Mouse (Mus musculus): ENCODE measurements around the gene Tmem14a.
A peak's percentile ranks its signal among the peaks of the same experiment; 100 is the strongest.
"Not testable (repeated sequence)": the region's sequence is repeated elsewhere in the genome, so short reads cannot be mapped to it uniquely, and the experiment has no call there.

Gene Tmem14a

DNA sequence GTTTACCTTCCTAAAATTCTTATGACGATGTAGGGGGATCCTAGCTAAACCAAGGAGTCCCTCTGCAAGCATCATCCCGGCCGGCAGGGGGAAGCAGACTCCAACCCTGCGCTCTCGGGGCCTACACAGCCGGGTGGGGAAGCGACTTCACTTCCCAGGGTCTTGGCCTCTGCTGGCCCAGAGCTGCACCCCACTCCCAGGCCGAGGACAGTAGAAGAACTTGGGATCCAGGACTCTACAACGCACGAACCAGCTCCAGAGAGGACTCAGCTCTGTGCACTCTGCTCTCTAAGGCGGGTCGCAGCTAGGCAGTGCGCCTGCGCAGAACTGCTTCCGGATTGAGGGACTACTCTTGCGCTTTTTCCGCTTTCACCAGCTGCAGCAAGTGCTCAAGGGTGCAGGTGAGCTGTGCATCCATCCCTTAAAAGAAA, at the start of gene Tmem14a:
TSS of gene Tmem14a (plus strand) at position 87 of the 431 bp plus-strand sequence.
- peak; percentile 31 for DNase-seq (ENCODE audit: low read depth, low spot score)

DNA sequence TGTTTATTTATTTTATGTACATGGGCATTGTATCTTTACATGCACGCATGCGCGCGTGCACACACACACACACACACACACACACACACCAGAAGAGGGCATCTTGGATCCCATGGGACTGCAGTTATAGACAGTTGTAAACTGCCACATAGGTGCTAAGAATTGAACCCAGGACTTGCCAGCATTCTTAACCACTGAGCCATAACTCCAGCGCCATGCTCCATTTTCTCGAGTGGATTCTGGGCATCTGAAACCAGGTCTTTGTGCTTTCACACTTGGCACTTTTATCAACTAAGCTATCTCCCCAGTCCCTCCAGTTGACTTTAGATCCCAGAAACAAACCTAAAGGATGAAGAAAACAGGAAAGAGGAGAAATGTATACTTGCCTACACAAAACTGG, 33.2 kb upstream of the Tmem14a start:
- no peak for DNase-seq (ENCODE audit: low read depth, low spot score)

DNA sequence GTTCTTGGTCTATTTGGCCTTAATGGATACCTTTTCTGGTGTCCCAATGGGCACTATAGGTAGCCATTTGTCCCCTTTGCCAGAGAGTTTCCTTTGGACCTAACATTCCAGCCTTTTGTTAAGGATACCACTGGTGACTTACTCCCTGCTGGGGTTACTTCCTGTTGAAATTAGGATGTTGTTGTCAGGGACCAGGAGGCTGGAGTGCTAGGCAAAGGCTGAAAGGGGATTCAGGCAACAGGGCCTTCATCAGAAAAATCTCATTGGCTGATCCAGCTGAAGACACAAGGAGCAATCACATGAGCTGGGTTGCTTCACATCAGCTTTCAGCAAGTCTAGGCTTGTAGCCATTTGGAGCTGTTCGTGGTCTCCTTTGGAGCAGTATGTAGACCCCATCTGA, 12.1 kb upstream of the Tmem14a start:
- no peak for DNase-seq (ENCODE audit: low read depth, low spot score)

- not testable (repeated sequence) for DNase-seq (ENCODE audit: low read depth, low spot score)
Observed at GRCm38 (mm10) chr1:21213537-21213936, 4.8 kb upstream of the Tmem14a start.

GRCm38 (mm10) chr1:21213991-21214692, 4.2 kb upstream of the Tmem14a start:
- not testable (repeated sequence) for DNase-seq (ENCODE audit: low read depth, low spot score)

DNA sequence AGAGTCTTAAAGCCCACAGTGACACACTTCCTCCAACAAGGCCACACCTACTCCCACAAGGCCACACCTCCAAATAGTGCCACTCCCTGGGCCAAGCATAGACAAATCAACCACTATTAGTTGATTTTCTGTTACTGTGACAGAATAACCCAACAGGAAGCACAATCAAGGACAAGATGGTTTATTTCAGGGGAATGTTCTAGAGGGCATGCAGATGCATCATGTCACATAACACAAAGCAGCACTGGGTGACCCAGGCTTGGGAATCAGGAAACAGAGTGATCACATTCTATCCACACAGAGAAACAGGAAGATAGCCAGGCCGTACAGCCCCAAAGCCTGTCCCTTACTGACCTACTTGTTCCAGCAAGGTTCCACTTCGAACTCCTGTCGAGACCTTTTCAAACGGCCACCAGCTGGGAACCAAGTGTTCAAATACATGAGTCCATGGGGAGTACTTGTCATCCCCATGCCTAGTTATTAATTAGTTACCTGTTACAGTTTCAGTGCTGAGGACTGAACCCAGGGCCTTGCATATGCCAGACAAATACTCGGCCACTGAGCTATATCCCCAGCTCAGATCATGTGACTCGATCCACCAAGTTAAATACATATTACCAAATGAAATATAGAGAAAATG, 9.5 kb downstream of the Tmem14a start:
- no peak for DNase-seq (ENCODE audit: low read depth, low spot score)

GRCm38 (mm10) chr1:21228740-21229722, 10.7 kb downstream of the Tmem14a start:
- DNase-seq (ENCODE audit: low read depth, low spot score) = not testable (repeated sequence)

- DNase-seq (ENCODE audit: low read depth, low spot score) = no peak
Observed at GRCm38 (mm10) chr1:21230376-21230775, 12.0 kb downstream of the Tmem14a start.

GRCm38 (mm10) chr1:21231744-21232464, 13.5 kb downstream of the Tmem14a start:
- no peak for DNase-seq (ENCODE audit: low read depth, low spot score)

DNA sequence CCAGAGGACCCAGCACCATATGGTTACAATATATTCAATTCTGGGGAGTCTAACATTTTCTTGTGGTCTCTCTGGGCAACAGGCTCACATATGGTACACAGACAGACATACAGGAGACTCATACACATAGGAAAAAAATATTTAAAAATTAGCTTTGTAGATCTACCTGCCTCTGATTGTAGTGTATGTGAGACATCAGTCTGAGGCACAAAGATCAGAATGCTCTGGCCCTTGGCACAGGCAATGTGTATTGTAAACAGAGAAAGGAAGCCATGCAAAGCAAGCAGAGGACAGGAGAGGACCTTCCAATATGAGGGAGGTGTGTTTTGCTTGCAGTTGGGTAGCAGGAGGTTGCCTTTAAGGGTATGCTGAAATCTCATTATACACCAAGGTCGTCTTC, 14.1 kb downstream of the Tmem14a start:
- no peak for DNase-seq (ENCODE audit: low read depth, low spot score)

GRCm38 (mm10) chr1:21235359-21235758, 17.0 kb downstream of the Tmem14a start:
- no peak for DNase-seq (ENCODE audit: low read depth, low spot score)

DNA sequence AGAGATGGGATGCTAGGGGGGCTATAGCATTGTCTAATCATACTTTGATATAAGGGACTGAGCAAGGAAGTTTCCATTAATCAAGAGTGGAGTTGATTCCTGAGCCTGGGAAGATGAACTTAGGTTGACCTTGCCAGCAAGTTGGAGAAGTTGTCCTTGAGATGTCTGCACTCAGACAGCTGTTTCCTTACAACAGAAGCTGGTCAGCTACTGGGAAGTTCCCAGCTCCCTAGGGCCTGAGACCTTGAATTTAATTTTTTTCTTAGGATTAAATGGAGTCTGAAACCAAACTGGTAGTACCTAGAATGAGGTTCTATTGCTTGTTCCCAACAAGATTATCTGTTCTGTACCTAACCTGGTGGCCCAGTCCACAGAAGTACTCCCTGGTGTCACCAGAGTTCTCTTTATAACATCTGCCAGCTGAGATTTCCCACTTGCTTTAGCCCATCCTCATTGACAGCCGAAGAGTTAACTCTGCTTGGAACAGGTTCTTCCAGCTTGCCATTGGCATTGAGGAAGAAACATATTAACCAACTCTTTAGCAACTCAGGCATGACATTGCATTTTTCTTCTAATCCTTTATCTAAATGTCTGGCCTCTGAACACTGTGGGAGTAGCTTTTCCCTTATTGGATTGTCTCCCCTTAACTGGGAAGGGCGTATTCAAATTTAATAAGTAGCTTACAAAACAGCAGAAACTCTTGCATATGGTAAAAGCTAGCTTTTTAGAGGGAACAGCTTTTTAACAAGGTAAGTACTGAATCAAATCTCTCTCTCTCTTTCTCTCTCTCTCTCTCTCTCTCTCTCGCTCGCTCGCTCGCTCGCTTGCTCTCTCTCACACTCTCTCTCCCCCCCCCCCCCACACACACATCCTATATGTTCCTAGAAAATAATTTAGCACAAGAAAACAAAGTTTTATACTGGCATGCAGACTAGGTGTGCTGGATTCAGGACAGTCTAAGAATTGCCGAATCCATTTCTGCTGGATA, 21.8 kb downstream of the Tmem14a start, which contains the start of gene Gsta3:
TSS of gene Gsta3 (plus strand) at position 679 of the 988 bp plus-strand sequence.
- no peak for DNase-seq (ENCODE audit: low read depth, low spot score)

DNA sequence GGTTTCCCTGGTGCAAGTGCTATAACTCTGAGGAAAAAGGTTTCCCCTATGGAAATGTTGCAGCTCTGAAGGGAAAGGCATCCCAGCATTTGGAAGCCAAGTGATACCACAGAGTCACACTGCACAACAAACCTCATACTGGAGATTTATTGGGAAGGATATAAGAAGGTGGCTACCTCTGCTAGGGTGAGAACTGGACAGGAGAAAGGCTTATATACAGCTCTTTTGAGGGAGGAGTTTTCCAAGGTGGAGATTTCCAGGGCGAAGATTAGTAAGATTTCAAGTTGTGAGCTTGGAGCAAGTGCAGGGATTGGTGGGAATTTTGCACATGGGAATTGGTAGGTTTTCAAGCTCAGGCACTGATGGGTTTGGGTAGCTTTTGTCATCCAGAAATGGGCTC, 22.7 kb downstream of the Tmem14a start:
- DNase-seq (ENCODE audit: low read depth, low spot score) = no peak

DNA sequence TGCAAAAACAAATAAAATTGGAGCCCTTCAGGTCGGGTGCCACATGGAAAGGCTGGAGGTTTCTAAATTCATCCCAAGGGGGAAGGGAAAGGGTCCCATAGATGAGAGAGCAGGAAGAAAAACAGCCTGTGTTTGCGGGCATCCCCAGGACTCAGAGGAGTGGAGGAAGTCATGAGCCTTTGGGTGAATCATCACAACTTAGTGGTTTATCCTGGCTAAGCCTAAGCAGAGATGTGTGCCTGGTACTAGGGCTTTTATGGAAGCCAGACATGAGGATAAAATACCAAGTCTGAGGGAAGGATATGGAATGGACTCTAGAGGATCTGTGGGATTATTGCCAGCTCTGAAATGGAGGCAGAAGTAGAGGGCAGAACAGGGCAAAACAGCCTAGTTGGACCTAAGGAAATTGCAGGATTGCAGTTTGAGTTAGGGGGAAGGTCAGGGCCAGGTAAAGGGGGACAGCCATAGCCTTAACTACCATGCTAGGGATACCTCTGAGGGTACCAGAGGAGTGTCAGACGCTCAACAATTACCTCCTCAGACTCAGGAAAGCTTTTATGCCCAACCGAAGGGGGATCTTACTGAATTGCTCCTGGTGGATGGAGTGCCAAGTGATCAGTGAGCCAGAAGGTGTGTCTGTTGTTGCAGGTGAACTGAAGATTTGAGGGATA, 26.1 kb downstream of the Tmem14a start:
- no peak for DNase-seq (ENCODE audit: low read depth, low spot score)

DNA sequence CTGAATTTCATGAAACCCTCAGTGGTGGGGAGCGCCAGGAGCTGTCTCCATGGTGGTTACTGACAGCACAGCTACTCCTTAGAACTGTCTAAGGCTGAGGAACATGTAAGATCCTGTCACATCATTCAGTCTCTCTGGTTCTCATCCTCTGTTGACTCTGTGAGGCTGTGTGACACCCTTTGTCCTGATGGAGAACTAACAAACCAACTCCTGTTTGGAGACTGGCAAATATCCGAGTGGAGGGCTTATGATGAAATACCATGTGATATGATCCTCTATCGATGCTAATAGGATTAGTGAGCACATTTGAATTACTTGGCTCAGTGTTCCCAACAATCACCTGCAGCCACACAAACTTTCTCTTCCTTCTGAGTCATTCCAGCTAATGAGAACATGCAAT, 27.8 kb downstream of the Tmem14a start:
- DNase-seq (ENCODE audit: low read depth, low spot score) = no peak

- DNase-seq (ENCODE audit: low read depth, low spot score) = no peak
Observed at GRCm38 (mm10) chr1:21247896-21248295, 29.5 kb downstream of the Tmem14a start.

GRCm38 (mm10) chr1:21248560-21249390, 30.4 kb downstream of the Tmem14a start:
- DNase-seq (ENCODE audit: low read depth, low spot score) = no peak

GRCm38 (mm10) chr1:21251661-21252060, 33.3 kb downstream of the Tmem14a start:
- no peak for DNase-seq (ENCODE audit: low read depth, low spot score)
